Mouse (Mus musculus): ENCODE data around the gene Mttp.
A peak's percentile ranks its signal among the peaks of the same experiment; 100 is the strongest.
"Not testable (repeated sequence)": the region's sequence is repeated elsewhere in the genome, so short reads cannot be mapped to it uniquely, and the experiment has no call there.

Mttp gene

DNA sequence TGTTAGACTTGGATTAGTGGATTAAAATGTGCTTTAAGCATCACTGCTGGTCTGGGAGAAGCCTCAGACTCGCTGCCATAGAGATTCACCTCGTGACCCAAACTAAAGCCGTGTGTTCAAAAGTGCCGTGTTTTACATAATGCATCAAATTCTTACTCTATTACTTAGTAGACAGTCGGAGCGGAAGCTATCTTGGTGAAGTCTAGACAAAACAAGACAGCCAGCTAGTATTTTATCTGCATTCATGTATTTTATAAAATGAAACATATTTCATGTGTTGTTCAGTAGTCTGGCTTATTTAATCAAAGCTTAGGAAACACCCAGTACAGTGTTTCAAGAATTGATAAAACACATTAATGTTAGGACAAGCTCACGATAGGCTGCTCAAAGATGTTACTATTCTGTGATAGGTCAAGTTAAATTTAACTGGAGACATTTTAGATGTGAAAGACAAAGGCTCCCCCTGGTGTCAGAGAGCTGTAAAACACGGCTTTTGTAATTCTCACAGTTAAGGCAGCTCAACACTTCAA lies at the start of gene Mttp:
Mttp (minus strand) TSS at position 327 of the 530 bp plus-strand sequence.
- peak; percentile 88 for DNase-seq (ENCODE audit: low spot score)

DNA sequence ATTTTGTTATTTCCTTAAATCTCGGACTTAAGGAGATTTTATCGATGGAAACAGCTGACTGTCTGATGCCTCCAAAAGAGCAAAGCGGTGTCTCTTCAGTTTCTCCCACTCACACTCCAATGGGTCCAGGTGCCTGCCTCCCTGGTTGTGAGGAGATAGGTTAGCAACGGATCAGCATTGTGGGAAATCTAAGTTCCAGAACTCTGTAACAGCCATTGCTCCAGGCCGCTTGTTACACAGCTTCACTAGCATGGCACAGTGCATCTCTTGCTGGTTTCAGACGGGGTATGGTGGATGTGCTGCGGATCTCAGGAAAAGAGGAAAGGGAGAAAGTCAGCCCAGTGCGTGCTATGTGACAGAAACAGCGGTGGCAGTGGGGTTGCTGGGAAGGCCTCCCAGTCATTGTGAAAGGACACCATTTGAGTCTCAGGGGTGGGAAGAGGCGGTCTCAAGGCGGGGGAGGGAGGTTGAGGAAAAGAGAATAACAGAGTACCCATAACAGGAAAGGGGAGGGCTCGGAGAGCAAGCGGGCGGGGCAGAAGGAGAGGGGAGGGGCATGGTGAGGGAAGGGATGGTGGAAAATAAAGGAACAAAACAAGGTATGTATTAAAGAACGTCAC lies 49.0 kb upstream of the Mttp start, which contains the start of gene 4930579F01Rik:
4930579F01Rik (minus strand) TSS at position 143 of the 620 bp plus-strand sequence.
- DNase-seq (ENCODE audit: low spot score) = no peak

DNA sequence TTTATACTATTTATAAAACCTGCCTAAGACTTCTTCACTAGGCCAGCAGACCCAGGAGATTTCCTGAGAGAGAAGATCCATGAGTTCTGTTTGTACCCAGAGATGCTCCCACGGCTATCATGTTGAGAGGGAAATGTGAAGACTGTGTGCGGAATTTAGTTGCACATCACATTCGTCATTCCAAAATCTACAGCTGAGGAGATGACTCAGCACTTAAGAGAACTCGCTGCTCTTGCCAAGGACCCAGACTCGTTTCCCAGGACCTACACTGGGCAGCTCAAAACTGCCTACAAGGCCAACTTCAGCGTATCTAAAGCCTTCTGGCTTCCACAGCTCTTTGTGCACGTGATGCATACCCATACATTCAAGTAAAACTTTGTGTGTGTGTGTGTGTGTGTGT lies 47.5 kb upstream of the Mttp start:
- peak; percentile 7 for DNase-seq (ENCODE audit: low spot score)

DNA sequence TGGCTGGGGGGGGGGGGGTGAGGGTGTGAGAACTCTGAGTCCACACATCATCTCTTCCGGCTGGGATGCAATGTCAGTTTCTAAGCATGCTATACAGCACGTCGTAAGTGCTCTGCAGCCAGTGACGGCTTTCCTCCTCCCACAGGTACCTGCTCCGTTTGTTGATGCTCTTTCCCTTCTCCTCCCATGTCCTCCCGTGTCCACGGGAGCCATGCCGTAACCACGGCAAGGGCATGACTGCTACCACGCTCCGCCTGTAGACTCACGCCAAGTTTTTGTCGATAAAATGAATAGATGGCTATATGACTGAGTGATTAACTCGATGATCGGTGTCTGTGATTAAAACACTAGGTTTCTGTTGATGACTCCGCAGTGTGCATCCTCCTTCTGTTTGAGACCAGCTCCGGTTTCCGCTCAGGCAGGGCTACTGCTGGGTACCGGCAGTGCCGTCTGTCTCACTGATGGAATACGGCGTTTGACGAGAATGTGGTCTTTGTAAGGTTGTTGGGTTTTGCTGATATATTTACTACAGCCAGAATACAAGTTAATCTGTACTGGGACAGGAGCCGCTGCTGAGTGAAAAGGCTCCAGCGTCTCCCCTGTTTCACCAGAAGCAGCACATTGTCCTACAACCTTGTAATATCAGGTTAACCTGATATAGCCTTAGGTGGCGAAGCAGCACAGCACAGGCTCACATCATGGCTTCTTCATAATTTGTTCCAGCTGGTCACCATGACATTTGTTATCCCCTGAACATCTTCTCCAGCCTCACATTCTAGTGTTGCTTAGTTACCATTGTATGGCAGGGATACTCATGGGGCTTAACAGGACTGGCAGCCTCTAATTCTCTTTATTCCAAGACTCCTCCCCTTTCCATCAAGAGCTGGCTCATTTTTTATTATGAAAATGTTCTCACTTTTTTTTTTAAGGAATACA lies 41.5 kb upstream of the Mttp start:
- no peak for DNase-seq (ENCODE audit: low spot score)

DNA sequence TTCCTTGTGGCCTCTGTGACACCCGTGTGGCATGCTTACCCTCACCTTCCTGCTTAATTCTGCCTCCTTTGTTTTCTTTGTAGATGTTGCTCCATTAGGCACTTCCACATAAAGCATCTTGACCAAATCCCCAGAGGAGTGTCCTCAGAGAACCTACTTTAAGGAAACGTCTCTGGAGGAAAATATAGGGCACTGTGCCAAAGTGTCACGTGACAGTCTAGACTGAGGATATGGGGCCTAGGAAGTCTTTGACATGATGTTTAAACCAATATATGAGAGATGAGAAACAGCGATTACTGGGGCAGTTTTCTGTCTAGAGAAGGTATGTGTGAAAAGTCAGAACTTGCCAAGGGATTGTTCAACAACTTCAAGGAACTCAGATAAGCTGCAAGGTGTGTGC lies 40.5 kb upstream of the Mttp start:
- DNase-seq (ENCODE audit: low spot score) = peak; percentile 12

DNA sequence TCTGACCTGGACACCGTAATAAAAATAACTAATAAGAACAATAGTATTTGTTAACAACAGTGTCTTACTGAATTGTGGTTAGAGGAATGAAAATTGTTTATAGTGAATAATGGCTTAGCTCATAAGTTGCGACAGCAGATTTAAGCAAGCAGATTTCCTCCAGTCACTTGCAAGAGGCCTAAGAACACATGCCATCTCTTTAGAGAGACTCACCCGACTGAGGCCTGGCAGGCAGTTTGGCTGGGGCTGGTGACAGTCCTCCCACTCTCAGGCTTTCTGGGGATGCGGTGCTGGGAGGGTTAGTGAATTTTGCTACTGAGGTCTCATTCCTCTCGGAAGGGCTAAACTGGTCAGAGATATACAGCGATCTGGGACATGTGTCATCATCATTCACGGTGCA lies 38.6 kb upstream of the Mttp start:
- DNase-seq (ENCODE audit: low spot score) = no peak

DNA sequence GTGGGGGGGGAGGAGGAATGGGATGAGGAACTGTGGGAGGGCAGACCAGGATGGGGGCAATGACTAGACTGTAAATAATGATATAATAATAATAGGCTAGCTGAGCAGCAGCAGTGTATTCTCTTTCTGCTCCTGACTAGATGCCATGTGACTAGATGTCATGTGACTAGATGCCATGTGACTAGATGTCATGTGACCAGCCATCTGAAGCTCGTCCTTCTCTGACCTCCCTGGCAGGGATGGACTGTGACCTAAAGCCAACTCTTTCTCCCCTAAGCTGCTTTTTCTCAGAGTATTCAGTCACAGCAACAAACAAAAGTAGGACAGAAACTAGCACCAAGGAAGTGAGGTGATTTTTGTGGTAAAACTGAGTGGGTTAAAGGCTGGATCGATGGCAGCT lies 37.3 kb upstream of the Mttp start:
- no peak for DNase-seq (ENCODE audit: low spot score)

DNA sequence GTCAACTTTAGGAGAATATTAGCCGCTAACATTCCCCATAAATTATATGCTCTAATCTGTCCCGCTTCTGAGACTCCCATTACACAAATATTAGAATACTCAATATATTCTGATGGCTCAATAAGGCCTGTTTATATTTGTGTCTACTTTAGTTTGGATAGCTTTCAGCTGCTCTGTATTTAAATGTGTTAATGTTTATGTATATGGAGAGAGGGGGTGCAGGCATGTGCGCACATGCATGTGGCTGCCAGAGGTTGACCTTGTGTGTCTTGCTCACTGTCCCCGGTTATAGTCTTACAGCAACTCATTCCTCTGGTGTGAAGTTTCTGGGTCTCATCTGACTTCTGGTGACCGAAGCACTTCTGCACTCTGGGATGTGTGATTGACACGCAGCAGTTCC lies 30.8 kb upstream of the Mttp start:
- DNase-seq (ENCODE audit: low spot score) = no peak

DNA sequence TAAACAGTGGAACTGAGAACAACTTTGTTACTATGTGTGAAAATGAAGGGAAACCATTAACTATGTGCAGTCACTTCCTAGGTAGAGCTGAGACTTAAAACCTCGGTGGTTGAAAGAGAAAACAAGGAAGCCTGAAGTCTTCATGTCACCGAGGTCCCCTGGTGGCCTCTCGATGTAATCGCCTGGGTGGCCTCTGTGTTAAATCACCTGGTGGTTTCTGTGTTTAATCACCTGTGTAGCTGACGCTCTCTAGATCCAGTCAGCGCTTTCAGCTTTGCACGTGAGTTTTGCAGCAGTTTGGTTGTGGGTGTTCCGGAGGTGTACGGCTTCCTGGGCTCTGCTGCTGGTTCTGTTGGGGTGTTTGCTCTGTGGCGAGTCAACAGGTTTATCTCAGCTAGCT lies 28.5 kb upstream of the Mttp start:
- DNase-seq (ENCODE audit: low spot score) = no peak

DNA sequence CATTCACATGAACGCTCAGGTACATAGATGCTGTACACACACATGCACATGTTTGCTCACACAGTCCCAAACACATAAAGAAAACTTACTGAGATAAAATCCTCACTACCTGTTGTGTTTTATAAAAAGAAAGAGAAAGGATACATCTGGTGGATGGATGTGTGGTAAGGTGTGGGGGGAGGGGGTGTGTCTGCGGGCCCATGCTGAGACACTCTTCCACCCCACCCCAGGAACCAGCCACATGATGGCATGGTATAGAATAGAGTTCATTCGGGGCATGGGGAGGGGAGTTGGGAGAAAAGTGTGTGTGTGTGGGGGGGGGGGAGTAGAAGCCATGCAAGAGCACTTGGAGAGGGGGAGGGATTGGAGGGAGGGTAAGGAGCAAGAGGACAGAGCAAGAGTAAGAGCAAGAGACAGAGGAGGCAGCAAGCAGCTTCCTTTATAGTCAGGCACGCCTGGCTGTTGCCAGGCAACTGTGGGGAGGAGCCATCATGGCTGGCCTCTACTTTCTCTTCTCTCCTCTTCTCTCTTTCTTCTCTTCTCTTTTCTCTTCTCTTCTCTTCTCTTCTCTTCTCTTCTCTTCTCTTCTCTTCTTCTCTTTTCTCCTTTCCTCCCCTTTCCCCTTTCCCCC lies 17.9 kb upstream of the Mttp start:
- DNase-seq (ENCODE audit: low spot score) = no peak

DNA sequence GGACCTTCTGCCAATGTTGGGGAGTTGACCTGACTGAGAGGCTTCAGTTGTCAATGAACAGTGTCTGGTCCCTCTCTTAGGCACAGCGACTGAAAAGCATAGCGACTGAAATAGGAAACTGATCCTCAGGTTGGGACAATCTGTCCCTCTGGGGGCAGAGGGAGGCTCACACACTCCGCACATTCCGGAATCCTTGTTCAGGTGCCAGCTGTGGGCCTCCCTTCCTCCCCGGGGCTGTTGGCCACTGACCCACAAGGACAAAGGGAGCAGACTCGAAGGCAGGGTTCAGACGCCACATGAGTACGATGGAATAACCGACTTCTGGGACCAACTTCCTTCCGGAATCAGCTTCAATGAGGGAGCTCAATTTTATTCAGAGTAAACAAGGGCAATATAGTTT lies 16.9 kb upstream of the Mttp start:
- DNase-seq (ENCODE audit: low spot score) = no peak

DNA sequence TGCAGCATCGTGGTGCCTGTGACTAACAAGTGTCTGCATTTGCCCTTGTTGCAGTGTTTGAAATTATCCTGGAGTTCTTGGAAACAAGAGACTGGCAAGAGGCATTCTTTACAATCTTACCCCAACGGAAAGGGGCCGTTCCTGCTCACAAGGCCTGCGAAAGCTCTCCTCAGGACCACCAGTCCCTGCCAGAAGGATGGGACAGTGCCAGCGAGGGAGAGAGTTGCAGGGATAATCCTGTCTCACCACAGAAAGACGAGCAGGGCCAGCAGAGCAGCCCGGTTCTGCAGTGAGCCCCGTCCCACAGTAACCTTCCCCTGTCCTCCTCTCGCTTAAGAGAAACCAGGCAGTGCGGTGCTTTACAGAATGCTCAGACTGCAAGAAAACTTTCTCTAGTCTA lies 11.9 kb upstream of the Mttp start:
- DNase-seq (ENCODE audit: low spot score) = no peak

DNA sequence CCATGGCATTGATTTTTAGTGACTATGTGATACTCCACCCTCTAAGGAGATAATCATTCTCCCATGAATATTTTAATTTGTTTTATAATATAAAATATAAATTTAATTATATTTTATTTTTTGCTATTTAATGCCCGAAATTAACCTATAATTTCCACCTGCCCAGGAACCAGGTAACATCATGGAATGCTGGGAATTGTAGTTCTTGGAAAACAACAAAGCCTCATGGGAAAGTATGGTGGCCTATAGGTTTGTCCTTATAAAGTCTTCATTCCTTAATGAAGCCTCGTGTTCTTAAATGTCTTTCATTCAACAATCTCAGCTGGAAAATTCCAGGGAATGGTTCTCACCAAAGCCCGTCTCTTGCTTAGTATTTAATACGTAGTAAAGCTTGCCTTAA lies 10.3 kb upstream of the Mttp start:
- DNase-seq (ENCODE audit: low spot score) = no peak

DNA sequence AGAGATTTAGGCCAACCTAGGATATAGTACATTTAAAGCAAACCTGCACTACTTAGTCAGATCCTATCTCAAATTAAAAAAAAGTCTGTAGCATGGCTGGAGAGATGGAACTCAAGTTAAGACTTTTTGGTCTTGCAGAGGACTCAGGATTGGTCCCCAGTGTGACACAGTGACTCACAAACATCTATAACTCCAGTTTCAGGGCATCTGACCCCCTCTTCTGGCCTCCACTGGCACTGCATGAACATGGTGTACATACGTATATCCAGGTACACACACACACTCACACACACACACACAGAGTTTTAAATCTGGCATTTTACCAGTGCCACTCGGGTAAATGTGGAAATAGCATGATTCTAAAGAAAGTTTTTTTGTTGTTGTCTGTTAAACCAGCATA lies 4.0 kb upstream of the Mttp start:
- DNase-seq (ENCODE audit: low spot score) = no peak

DNA sequence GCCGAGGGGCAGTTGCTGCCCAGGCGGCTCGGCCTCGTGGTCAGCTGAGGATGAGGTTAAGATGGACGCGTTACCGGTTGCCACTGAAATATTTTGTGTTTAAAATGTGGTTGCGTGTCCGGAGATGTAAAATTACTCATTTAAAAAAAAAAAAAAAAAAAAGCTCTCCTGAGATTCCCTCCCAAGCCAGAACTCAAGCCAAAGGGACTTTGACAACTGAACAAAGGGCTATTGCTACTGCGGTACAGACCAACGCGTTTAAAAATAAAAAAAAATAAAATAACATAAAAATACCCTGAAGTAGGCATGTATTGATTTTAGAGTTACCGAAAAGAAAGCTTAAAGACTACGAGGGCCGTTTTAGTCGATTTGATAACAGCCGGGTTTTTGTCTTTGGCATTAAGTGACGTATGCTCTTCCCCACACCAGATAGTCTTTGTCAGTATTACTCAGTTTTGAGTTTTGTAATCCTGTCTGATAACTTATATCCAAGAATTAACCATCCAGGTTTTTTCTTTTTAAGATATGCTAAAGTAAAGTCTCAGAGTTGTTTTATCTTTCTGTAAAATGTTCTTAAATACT lies 617 bp downstream of the Mttp start:
- peak; percentile 44 for DNase-seq (ENCODE audit: low spot score)

DNA sequence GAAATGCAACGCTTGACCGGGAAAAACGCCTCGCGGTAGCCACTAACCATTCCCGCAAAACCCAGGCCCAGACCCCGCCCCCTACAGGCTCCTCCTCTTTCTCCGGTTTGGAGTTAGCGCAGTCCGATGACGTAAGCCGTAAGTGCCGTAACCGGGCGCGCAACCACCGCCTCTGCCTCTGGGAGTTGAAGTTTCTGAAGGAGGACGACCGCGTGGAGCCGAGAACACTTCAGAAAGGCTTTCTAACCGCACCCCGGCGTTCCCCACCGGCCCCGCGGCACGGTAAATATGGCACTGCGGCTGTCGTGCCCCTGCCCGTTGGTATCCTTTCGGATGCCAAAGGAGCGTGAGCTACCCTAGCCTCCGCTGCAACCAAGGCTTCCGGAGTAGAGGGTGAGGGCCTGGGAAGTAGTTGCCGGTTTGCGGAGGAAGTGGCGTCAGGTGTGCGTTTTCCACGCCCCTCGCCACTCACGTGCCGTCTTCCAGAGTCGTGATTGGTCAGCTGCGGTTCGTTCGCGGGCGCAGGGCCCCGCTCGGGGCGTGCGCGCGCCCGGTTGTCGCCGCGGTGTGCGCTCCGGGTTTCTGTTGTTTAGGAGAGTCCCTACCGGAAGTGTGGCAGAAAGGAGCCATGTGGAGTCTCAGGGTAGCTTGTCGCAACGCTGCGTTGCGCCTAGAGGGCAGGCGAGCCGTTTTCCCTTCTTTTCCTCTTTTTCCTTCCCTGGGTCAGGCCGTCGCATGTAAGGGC lies 1.3 kb downstream of the Mttp start, which contains the start of gene Trmt10a:
Trmt10a (plus strand) TSS at position 134 of the 745 bp plus-strand sequence.
- peak; percentile 97 for DNase-seq (ENCODE audit: low spot score)

DNA sequence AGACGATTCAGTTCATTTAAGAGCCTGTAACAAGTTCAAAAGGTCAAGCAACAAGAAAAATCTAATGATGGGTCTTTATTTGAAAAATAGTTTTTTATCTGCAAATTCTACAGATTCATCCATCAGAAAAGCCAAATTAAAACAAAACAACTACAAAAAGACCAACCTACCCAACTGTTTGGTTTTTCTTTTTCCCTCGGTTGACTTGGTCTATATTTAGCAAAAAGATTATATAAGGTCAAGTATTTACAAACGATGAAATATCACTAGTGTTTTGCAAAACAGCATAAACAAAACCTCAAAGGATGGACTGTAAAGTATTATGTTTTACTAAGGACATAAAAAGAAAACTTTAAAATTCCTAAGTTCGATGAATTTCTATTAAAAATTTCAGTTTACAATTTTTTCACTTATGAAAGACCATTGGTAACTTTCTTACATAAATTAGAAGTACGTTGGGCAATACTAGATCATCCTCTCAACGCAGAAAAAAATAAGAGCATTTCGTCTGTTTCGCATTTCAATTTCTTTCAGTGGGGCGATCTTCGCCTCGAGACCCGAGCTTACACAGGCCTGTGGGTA lies 1.9 kb downstream of the Mttp start:
- DNase-seq (ENCODE audit: low spot score) = no peak

DNA sequence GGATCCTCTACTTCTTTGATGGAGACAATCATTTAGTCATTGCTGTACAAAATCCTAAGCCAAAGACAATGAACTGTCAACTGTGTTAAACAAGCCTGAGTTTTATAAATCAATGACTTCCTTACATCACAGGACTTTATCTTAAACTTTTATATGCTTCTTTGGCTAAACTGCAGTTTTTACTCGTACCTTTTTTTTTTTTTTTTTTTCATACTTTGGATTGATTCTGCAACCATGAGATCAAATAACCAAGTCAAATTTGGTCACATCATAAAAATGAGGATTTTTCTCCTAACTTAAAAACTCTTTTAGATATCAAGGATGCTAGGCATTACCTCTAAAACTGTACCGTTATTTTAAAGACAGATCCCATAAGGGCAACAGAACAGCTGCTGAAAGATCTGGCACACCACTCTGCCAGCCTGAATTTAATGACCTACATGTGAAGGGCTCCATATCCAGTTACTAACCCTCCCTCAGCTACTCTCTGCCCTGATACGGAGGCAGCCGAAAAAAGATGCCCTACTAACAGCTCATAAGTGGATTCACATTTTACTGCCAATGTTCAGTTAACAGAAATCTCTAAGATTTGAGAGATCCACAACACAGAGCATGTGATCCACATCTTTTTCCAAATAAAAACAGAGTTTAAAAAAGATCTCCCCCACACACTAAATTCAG lies 2.6 kb downstream of the Mttp start:
- DNase-seq (ENCODE audit: low spot score) = peak; percentile 35

DNA sequence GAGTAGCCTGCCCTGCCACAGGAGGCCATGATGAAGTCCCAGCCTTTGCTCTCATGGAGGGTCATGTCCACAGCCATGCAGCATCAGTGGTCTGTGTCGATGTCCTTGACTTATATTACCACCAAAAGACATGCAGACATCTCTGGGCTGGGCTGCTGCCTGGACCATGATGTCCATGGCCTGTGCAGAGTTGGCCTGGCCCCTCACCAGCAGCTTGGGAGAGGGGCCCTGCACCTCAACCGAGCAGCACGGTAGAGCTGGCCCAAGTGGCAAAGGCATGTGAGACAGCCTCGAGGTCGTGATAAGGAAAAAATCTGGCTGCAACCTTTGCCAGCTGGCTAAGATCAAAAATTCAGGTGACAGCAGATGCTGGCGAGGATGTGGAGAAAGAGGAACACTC lies 5.1 kb downstream of the Mttp start:
- DNase-seq (ENCODE audit: low spot score) = no peak

DNA sequence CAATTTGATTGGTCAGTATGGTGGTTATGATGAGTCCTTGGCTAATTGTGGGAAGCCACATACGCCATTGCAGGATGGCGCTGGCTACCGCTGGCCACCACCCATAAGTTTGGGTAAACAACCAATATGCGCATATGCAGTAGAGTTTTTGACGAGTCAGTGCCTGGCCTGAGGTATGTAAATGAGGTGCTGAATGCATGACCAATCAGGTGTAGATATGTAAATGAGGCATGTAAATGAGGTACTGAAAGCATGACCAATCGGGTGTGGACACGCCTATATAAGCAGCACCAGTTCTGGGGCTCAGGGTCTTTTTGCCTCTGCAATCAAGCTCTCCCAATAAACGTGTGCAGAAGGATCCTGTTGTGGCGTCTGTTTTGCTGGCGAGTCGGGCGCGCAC lies 6.6 kb downstream of the Mttp start:
- not testable (repeated sequence) for DNase-seq (ENCODE audit: low spot score)

DNA sequence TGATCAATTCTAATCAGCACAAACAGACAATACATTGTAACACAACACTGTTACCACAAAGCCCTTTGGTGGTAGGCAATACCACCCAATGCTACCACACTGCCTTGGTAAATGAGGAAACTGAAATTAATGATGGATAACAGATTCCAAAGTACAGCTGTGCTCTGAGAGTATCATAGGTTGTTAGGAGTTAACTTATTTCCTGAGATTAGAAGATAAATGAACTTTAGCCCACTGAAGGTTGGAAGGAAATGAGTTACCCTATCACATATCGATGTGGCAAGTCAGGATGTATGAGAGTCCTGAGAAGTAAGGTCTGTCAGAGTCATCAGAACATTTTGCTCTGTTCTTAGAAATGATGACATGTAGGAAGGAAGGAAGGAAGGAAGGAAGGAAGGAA lies 10.2 kb downstream of the Mttp start:
- DNase-seq (ENCODE audit: low spot score) = no peak

All from MN1 (cell line).